Mouse (Mus musculus): ENCODE measurements around the gene Prkcd. TPM values are rescaled to one million over a fixed set of nuclear protein-coding genes. Genes with fewer than 3 reads are reported as not detected.

Gene Prkcd
- polyA plus RNA-seq (2014; fragmentation: Illumina TruSeq; extraction: RNeasy Lipid Tissue Mini Kit (QIAGEN cat#74804); ENCODE audit: low read depth, low replicate concordance), result 110 TPM

GRCm38 (mm10) chr14:30625856-30626726 is at the start of gene Prkcd:
Gene Prkcd (minus strand): TSS chr14:30626210.

GRCm38 (mm10) chr14:30653943-30654659 is 28.1 kb upstream of the Prkcd start, which contains the start of gene Rft1:
Gene Rft1 (plus strand): TSS chr14:30654360.

GRCm38 (mm10) chr14:30548131-30548720 is 77.8 kb downstream of the Prkcd start, which contains the start of gene Tkt:
Gene Tkt (plus strand): TSS chr14:30548359.

Other genes with a start within 250 kb of the Prkcd start
- gene Dcp1a, start 146.7 kb downstream of the Prkcd start, polyA plus RNA-seq (2014; fragmentation: Illumina TruSeq; extraction: RNeasy Lipid Tissue Mini Kit (QIAGEN cat#74804); ENCODE audit: low read depth, low replicate concordance), result 11.3 TPM
- gene Cacna1d, start 134.8 kb downstream of the Prkcd start, polyA plus RNA-seq (2014; fragmentation: Illumina TruSeq; extraction: RNeasy Lipid Tissue Mini Kit (QIAGEN cat#74804); ENCODE audit: low read depth, low replicate concordance), result 9.2 TPM
- 12.4 TPM for gene Tkt, start 77.9 kb downstream of the Prkcd start, polyA plus RNA-seq (2014; fragmentation: Illumina TruSeq; extraction: RNeasy Lipid Tissue Mini Kit (QIAGEN cat#74804); ENCODE audit: low read depth, low replicate concordance)
- gene Rft1, start 28.1 kb upstream of the Prkcd start, polyA plus RNA-seq (2014; fragmentation: Illumina TruSeq; extraction: RNeasy Lipid Tissue Mini Kit (QIAGEN cat#74804); ENCODE audit: low read depth, low replicate concordance), result 39.8 TPM
- gene Sfmbt1, start 88.6 kb upstream of the Prkcd start, polyA plus RNA-seq (2014; fragmentation: Illumina TruSeq; extraction: RNeasy Lipid Tissue Mini Kit (QIAGEN cat#74804); ENCODE audit: low read depth, low replicate concordance), result 21.9 TPM
- gene Tmem110, start 199.4 kb upstream of the Prkcd start, polyA plus RNA-seq (2014; fragmentation: Illumina TruSeq; extraction: RNeasy Lipid Tissue Mini Kit (QIAGEN cat#74804); ENCODE audit: low read depth, low replicate concordance), result 8.3 TPM